Mouse (Mus musculus): ENCODE measurements around the gene Gcnt2. TPM values are rescaled to one million over a fixed set of nuclear protein-coding genes. Genes with fewer than 3 reads are reported as not detected.

The Gcnt2 gene
- polyA plus RNA-seq, 1 experiment from 2014 or later, result 3.9 TPM

DNA sequence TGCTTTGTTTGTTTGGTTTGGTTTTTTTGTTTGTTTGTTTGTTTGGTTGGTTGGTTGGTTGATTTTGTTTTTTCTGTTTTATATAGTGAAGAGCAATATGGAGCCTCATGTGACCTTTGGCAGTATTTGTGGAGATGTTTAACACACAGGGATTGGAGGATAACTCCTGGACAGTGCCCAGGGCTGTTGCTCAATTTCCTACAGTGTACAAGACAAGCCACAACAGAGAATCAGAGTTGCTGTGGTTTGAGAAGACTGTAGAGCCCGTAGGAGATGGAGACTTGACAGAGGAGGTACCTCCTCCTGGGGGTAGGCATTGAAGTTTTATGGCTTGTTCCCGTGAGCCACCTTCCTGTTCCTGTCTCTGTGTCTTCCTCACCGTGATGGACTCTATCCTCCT, 87.0 kb downstream of the Gcnt2 start:
- WGBS, result 72% methylated on average over 3 of the region's 3 CpGs

GRCm38 (mm10) chr13:40947538-40948205, 88.1 kb downstream of the Gcnt2 start:
- H3K36me3 ChIP-seq, result no peaks in the 10 kb centered on the region
- no peak overlapping the region for H3K4me2 ChIP-seq
- no peak overlapping the region for H3K4me3 ChIP-seq
- 45% methylated on average over 7 of the region's 7 CpGs for WGBS
- H3K27ac ChIP-seq (ENCODE audit: poor library complexity, severe bottlenecking), result no peak overlapping the region
- no peak for ATAC-seq (ENCODE audit: insufficient number of reproducible peaks, low FRiP score)
- no peak overlapping the region for H3K9ac ChIP-seq
- no peaks in the 10 kb centered on the region for H3K9me3 ChIP-seq (replicated peaks)
- no peaks in the 10 kb centered on the region for H3K27me3 ChIP-seq (replicated peaks)
- H3K4me1 ChIP-seq (replicated peaks), result peaks cover 32% of the 10 kb centered on the region

More for the DNA sequence above, 87.0 kb downstream of the Gcnt2 start:
- no peak for ATAC-seq (ENCODE audit: insufficient number of reproducible peaks, low FRiP score)
- Histone ChIP-seq H3K9ac (no peak overlapping the region), H3K27me3 (replicated peaks) (no peaks in the 10 kb centered on the region), H3K9me3 (replicated peaks) (no peaks in the 10 kb centered on the region), H3K4me1 (replicated peaks) (peaks cover 32% of the 10 kb centered on the region), H3K36me3 (no peaks in the 10 kb centered on the region), H3K4me2 (no peak overlapping the region), H3K27ac (ENCODE audit: poor library complexity, severe bottlenecking) (no peak overlapping the region), H3K4me3 (no peak overlapping the region)

GRCm38 (mm10) chr13:40951386-40951976, 91.9 kb downstream of the Gcnt2 start:
- no peak for ATAC-seq (ENCODE audit: insufficient number of reproducible peaks, low FRiP score)
- peaks cover 19% of the 10 kb centered on the region for H3K4me1 ChIP-seq (replicated peaks)
- no peak overlapping the region for H3K9ac ChIP-seq
- no peaks in the 10 kb centered on the region for H3K36me3 ChIP-seq
- H3K27ac ChIP-seq (ENCODE audit: poor library complexity, severe bottlenecking), result no peak overlapping the region
- WGBS, result 69% methylated on average over 10 of the region's 10 CpGs
- H3K27me3 ChIP-seq (replicated peaks), result no peaks in the 10 kb centered on the region
- no peak overlapping the region for H3K4me3 ChIP-seq
- H3K4me2 ChIP-seq, result no peak overlapping the region
- no peaks in the 10 kb centered on the region for H3K9me3 ChIP-seq (replicated peaks)

- H3K27me3 ChIP-seq (replicated peaks), result no peaks in the 10 kb centered on the region
- no peaks in the 10 kb centered on the region for H3K9me3 ChIP-seq (replicated peaks)
- H3K9ac ChIP-seq, result no peak overlapping the region
- WGBS, result 53% methylated on average over 6 of the region's 6 CpGs
- H3K4me3 ChIP-seq, result no peak overlapping the region
- no peak overlapping the region for H3K4me2 ChIP-seq
- no peaks in the 10 kb centered on the region for H3K36me3 ChIP-seq
- no peak overlapping the region for H3K27ac ChIP-seq (ENCODE audit: poor library complexity, severe bottlenecking)
- ATAC-seq (ENCODE audit: insufficient number of reproducible peaks, low FRiP score), result no peak
- H3K4me1 ChIP-seq (replicated peaks), result peaks cover 7% of the 10 kb centered on the region; the same call in 1 of the 2 replicates
These were observed 93.7 kb downstream of the Gcnt2 start for GRCm38 (mm10) chr13:40953231-40953630.

DNA sequence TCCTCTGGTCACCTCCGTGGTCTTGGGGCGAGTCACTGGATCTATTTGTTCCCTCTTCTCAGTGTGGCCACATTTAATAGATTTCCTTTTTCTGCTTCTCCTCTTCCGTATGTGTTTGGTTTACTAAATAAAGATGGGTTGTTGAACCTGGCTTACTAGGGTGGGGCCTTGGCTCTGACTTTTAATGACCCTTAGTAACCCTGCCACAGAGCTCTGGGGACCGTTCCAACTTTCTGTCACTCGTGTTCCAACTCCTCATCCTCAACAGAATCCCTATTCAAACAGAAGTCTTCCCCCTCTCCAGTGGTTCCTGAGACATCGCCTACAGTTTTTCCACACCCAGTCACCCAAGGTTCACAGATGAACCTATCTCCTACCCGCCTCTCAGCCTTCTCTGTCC, 96.2 kb downstream of the Gcnt2 start:
- WGBS, result 73% methylated on average over 7 of the region's 7 CpGs
- H3K27me3 ChIP-seq (replicated peaks), result no peaks in the 10 kb centered on the region
- peaks cover 6% of the 10 kb centered on the region; the same call in 1 of the 2 replicates for H3K36me3 ChIP-seq
- H3K9ac ChIP-seq, result no peak overlapping the region
- H3K4me2 ChIP-seq, result no peak overlapping the region
- no peak overlapping the region for H3K27ac ChIP-seq (ENCODE audit: poor library complexity, severe bottlenecking)
- no peaks in the 10 kb centered on the region for H3K9me3 ChIP-seq (replicated peaks)
- H3K4me3 ChIP-seq, result no peak overlapping the region
- no peak for ATAC-seq (ENCODE audit: insufficient number of reproducible peaks, low FRiP score)
- H3K4me1 ChIP-seq (replicated peaks), result 0 out of 2 replicates have a peak, but pooled peaks cover 3% of the 10 kb centered on the region

- Histone ChIP-seq H3K4me1 (replicated peaks) (no peaks in the 10 kb centered on the region), H3K9ac (no peak overlapping the region), H3K27ac (ENCODE audit: poor library complexity, severe bottlenecking) (no peak overlapping the region), H3K4me3 (no peak overlapping the region), H3K9me3 (replicated peaks) (no peaks in the 10 kb centered on the region), H3K4me2 (no peak overlapping the region), H3K36me3 (no peaks in the 10 kb centered on the region), H3K27me3 (replicated peaks) (no peaks in the 10 kb centered on the region)
- WGBS, result 89% methylated on average over 10 of the region's 10 CpGs
- ATAC-seq (ENCODE audit: insufficient number of reproducible peaks, low FRiP score), result no peak
These were observed 108.1 kb downstream of the Gcnt2 start for GRCm38 (mm10) chr13:40967609-40968008.

GRCm38 (mm10) chr13:40968564-40968963, 109.0 kb downstream of the Gcnt2 start:
- H3K9me3 ChIP-seq (replicated peaks), result no peaks in the 10 kb centered on the region
- no peak overlapping the region for H3K4me3 ChIP-seq
- no peaks in the 10 kb centered on the region for H3K4me1 ChIP-seq (replicated peaks)
- no peaks in the 10 kb centered on the region for H3K36me3 ChIP-seq
- no peak overlapping the region for H3K9ac ChIP-seq
- H3K27ac ChIP-seq (ENCODE audit: poor library complexity, severe bottlenecking), result no peak overlapping the region
- 59% methylated on average over 5 of the region's 5 CpGs for WGBS
- no peak for ATAC-seq (ENCODE audit: insufficient number of reproducible peaks, low FRiP score)
- H3K4me2 ChIP-seq, result no peak overlapping the region
- H3K27me3 ChIP-seq (replicated peaks), result no peaks in the 10 kb centered on the region

DNA sequence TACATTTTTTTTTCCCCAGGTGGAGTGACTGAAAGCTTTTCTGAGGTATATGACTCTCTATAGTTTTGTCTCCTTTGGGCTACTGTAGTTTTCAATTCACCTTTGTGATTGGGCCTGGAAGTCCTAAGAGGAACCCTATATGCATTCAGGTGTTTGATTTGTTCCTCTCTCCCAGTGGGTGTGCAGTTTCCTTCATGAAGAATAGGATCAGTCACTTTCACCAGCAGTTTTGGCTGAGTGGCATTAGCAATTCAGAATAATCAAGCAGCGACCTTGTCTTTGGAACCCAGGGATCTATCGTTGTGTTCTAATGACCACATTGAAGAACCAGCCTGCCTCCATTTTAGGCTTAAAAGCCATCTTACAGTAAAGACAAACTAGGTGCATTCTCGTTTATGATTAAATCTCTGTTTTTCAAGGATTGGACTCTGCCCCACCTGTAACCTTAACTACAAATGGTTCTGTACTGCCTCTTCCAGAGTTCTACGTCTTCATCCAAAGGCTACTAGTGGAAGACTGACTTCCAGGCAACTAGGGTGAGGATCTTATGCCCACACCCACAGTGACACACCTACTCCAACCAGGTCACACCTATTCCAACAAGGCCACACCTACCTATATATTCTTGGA, 110.3 kb downstream of the Gcnt2 start:
- H3K9ac ChIP-seq, result no peak overlapping the region
- 83% methylated on average over 4 of the region's 4 CpGs for WGBS
- no peak for ATAC-seq (ENCODE audit: insufficient number of reproducible peaks, low FRiP score)

GRCm38 (mm10) chr13:40971261-40971660, 111.7 kb downstream of the Gcnt2 start:
- 77% methylated on average over 5 of the region's 5 CpGs for WGBS
- Histone ChIP-seq H3K9me3 (replicated peaks) (no peaks in the 10 kb centered on the region), H3K4me3 (no peak overlapping the region), H3K4me1 (replicated peaks) (no peaks in the 10 kb centered on the region), H3K27ac (ENCODE audit: poor library complexity, severe bottlenecking) (no peak overlapping the region), H3K36me3 (no peaks in the 10 kb centered on the region), H3K27me3 (replicated peaks) (no peaks in the 10 kb centered on the region), H3K4me2 (no peak overlapping the region), H3K9ac (no peak overlapping the region)
- no peak for ATAC-seq (ENCODE audit: insufficient number of reproducible peaks, low FRiP score)

More for the DNA sequence above, 110.3 kb downstream of the Gcnt2 start:
- Histone ChIP-seq H3K9me3 (replicated peaks) (no peaks in the 10 kb centered on the region), H3K4me3 (no peak overlapping the region), H3K27me3 (replicated peaks) (no peaks in the 10 kb centered on the region), H3K4me1 (replicated peaks) (no peaks in the 10 kb centered on the region), H3K4me2 (no peak overlapping the region), H3K27ac (ENCODE audit: poor library complexity, severe bottlenecking) (no peak overlapping the region), H3K36me3 (no peaks in the 10 kb centered on the region)

DNA sequence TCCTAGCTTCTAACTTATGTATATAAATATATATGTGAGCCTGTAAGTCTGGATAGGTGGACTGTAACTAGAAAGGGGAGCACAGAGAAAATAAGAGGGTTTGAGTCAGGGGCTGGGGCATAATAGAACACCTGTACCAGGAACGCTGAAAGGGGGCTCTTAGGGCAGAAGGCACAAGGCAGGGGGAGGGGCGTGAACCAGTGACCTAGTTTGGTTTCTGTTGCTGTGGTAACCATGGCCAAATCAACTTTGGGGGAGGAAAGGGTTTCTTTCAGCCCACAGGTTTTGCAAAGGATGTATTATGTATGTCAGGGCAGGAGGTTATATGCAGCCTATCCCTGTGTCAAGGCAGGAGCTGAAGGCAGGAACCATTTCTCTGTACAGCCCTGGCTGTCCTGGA, 112.3 kb downstream of the Gcnt2 start:
- no peaks in the 10 kb centered on the region for H3K9me3 ChIP-seq (replicated peaks)
- no peak overlapping the region for H3K27ac ChIP-seq (ENCODE audit: poor library complexity, severe bottlenecking)
- no peak overlapping the region for H3K9ac ChIP-seq
- H3K4me3 ChIP-seq, result no peak overlapping the region
- no peaks in the 10 kb centered on the region for H3K4me1 ChIP-seq (replicated peaks)
- no peaks in the 10 kb centered on the region for H3K27me3 ChIP-seq (replicated peaks)
- no peak overlapping the region for H3K4me2 ChIP-seq
- ATAC-seq (ENCODE audit: insufficient number of reproducible peaks, low FRiP score), result no peak
- 74% methylated on average over 2 of the region's 2 CpGs for WGBS
- no peaks in the 10 kb centered on the region for H3K36me3 ChIP-seq

- no peaks in the 10 kb centered on the region for H3K4me1 ChIP-seq (replicated peaks)
These were observed 113.4 kb downstream of the Gcnt2 start for GRCm38 (mm10) chr13:40972976-40973375.

More at GRCm38 (mm10) chr13:40972976-40973375, 113.4 kb downstream of the Gcnt2 start:
- 85% methylated on average over 5 of the region's 5 CpGs for WGBS
- Histone ChIP-seq H3K9ac (no peak overlapping the region), H3K4me2 (no peak overlapping the region), H3K36me3 (no peaks in the 10 kb centered on the region), H3K9me3 (replicated peaks) (no peaks in the 10 kb centered on the region), H3K27me3 (replicated peaks) (no peaks in the 10 kb centered on the region), H3K27ac (ENCODE audit: poor library complexity, severe bottlenecking) (no peak overlapping the region), H3K4me3 (no peak overlapping the region)
- ATAC-seq (ENCODE audit: insufficient number of reproducible peaks, low FRiP score), result no peak

Data from heart, embryonic 12.5 days (tissue).